Mouse (Mus musculus) kidney, adult 2 months (tissue): ENCODE results near the gene Cecr2.

Experiments
- CTCF ChIP-seq: fragments of 200-500 bp; conservative IDR thresholded peaks from 2 replicates; pipeline ENCODE4 v1.5.1; 2011; ENCODE audit warnings: low read depth, mild to moderate bottlenecking, control low read depth, low read length, moderate library complexity, mixed read lengths; ENCODE audit not compliant: insufficient read depth, insufficient read length
- POLR2A ChIP-seq: fragments of 200-500 bp; IDR thresholded peaks from one replicate; pipeline ENCODE4 v1.6.1; 2011; ENCODE audit warnings: low read depth, low read length, control low read depth

DNA sequence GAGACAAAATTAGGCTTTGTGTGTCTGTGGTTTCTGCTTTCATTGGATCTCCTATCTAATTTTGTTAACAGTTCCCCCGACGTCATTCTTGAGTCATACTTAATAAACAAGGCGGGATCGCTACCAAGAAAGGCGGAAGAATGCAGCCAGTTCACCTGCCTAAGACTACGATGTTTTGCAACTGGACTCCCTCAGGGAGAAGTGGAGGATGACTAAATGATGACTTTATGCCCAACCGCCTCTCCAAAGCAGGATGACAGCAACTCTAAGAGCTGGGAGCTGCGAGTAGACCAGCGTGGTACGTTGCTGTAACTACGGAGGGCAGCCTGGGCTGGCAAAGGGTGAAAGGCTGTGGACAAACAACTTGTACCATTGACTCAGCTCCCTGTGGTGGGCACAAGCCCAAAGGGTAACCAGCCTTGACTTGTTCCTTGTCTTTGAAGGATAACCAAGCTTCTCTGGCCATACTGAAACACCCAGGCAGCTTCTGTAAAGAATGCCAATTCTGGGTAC lies 24.2 kb upstream of the Cecr2 start:
- TF ChIP-seq CTCF: no peak
- no peak for TF ChIP-seq POLR2A
